Mouse (Mus musculus): ENCODE results near the gene Ece1.

GRCm38 (mm10) chr4:137933328-137933727 is 71.3 kb downstream of the Ece1 start:
- TF ChIP-seq CTCF (IDR thresholded peaks at IDR 0.05; ENCODE audit: control insufficient read depth, insufficient read depth, insufficient replicate concordance, low read depth, low read length) = no peak
- no peak for TF ChIP-seq POLR2A (IDR thresholded peaks at IDR 0.05; ENCODE audit: control insufficient read depth, low read depth, low read length)

Data from testis, adult 2 months (tissue).